Mouse (Mus musculus) intestine, embryonic 15.5 days (tissue): ENCODE results near the gene Dffa. TPM values are rescaled to one million over a fixed set of nuclear protein-coding genes. Genes with fewer than 3 reads are reported as not detected.
A peak's percentile ranks its signal among the peaks of the same experiment; 100 is the strongest.
"Not testable (repeated sequence)": the region's sequence is repeated elsewhere in the genome, so short reads cannot be mapped to it uniquely, and the experiment has no call there.

Experiments used
- ATAC-seq: fragments of 200-750 bp; cut with Nextera tagmentation; 2 replicates; pipeline ENCODE4 v1.8.0; 2017; ENCODE audit warnings: moderate TSS enrichment, moderate library complexity
- H3K27ac ChIP-seq: fragments of 300-500 bp; sonication (generic); 2 replicates; pipeline ENCODE4 v1.5.1; 2015; ENCODE audit warnings: mild to moderate bottlenecking, inconsistent platforms
- H3K27me3 ChIP-seq: fragments of 300-500 bp; sonication (generic); replicated peaks from 2 replicates; pipeline ENCODE4 v1.6.1; 2015; ENCODE audit warnings: inconsistent platforms
- H3K36me3 ChIP-seq: fragments of 300-500 bp; sonication (generic); 2 replicates; pipeline ENCODE4 v1.6.1; 2015; ENCODE audit warnings: inconsistent platforms
- H3K4me1 ChIP-seq: fragments of 300-500 bp; sonication (generic); replicated peaks from 2 replicates; pipeline ENCODE4 v1.6.1; 2015; ENCODE audit warnings: inconsistent platforms
- H3K4me2 ChIP-seq: fragments of 300-500 bp; sonication (generic); replicated peaks from 2 replicates; pipeline ENCODE4 v1.6.1; 2015; ENCODE audit warnings: mild to moderate bottlenecking, inconsistent platforms
- H3K4me3 ChIP-seq: fragments of 300-500 bp; sonication (generic); replicated peaks from 2 replicates; pipeline ENCODE4 v1.5.1; 2015; ENCODE audit warnings: inconsistent platforms
- H3K9ac ChIP-seq: fragments of 300-500 bp; sonication (generic); 2 replicates; pipeline ENCODE4 v1.6.1; 2015; ENCODE audit warnings: inconsistent platforms
- H3K9me3 ChIP-seq: fragments of 300-500 bp; sonication (generic); 2 replicates; pipeline ENCODE4 v1.6.1; 2016; ENCODE audit warnings: inconsistent platforms
- WGBS: fragments of 180-500 bp; shearing (Covaris S2); methylation state at CpG from one replicate; pipeline ENCODE4 v1.1.7; 2015; 5-methylcytosine and 5-hydroxymethylcytosine counted together
- polyA plus RNA-seq: library from polyadenylated mRNA; unstranded; fragments of >200 nt; fragmentation: Nextera tagmentation; extraction: Ambion mirVana; gene quantifications from 2 replicates; pipeline ENCODE4 v1.2.1, GENCODE M21; 2015

The Dffa gene
- polyA plus RNA-seq, 1 experiment from 2014 or later = 44.9 TPM

GRCm38 (mm10) chr4:149169926-149170325 lies 66.0 kb downstream of the Dffa start:
- Histone ChIP-seq H3K4me1 (peaks cover 18% of the 10 kb centered on the region; the same call in 1 of the 2 replicates), H3K27ac (peak overlapping the region; percentile 91), H3K4me2 (peak overlapping the region; percentile 30)
- H3K36me3 ChIP-seq, H3K27me3 ChIP-seq, H3K4me3 ChIP-seq, H3K9me3 ChIP-seq, ATAC-seq, H3K9ac ChIP-seq: not testable (repeated sequence)
- 68% methylated on average over 7 of the region's 8 CpGs for WGBS

Other genes starting within 250 kb of the Dffa start
- 52.1 and 54.8 TPM in 2 replicates for gene Pex14, start 4.3 kb upstream of the Dffa start, polyA plus RNA-seq
- gene Cort, start 22.6 kb downstream of the Dffa start, polyA plus RNA-seq = not detected in 2 replicates
- gene Cenps, start 33.5 kb downstream of the Dffa start, polyA plus RNA-seq = 21.0 and 23.8 TPM in 2 replicates
- gene Pgd, start 62.6 kb downstream of the Dffa start, polyA plus RNA-seq = 195 and 210 TPM in 2 replicates
- gene Kif1b, start 203.5 kb downstream of the Dffa start, polyA plus RNA-seq = 23.3 and 25.5 TPM in 2 replicates